Mouse (Mus musculus) C2C12 (cell line): Measurements from ENCODE around the gene Evi2. TPM values are rescaled to one million over a fixed set of nuclear protein-coding genes. Genes with fewer than 3 reads are reported as not detected.

Experiments used
- H3K27me3 ChIP-seq: one replicate; pipeline ENCODE4 v1.6.1; 2011; ENCODE audit not compliant: control insufficient read depth, insufficient read depth, insufficient read length
- H3K36me3 ChIP-seq: one replicate; pipeline ENCODE4 v1.6.1; 2011; ENCODE audit not compliant: control insufficient read depth, insufficient read depth
- H3K4me3 ChIP-seq: one replicate; pipeline ENCODE4 v1.5.1; 2011; ENCODE audit warnings: mild to moderate bottlenecking, control low read depth; ENCODE audit not compliant: poor library complexity, insufficient read depth, severe bottlenecking
- H3K79me2 ChIP-seq: one replicate; pipeline ENCODE4 v1.6.1; 2011; ENCODE audit not compliant: control insufficient read depth, insufficient read depth
- H3K79me3 ChIP-seq: one replicate; pipeline ENCODE4 v1.6.1; 2011; ENCODE audit warnings: low read depth, control low read depth
- H3ac ChIP-seq: one replicate; pipeline ENCODE3; 2011; ENCODE audit warnings: low read depth; ENCODE audit not compliant: control insufficient read depth, insufficient read length
- CEBPB ChIP-seq: IDR thresholded peaks from one replicate; pipeline ENCODE4 v1.6.1; 2011; ENCODE audit warnings: low read depth, mild to moderate bottlenecking, control low read depth, moderate library complexity
- CTCF ChIP-seq: IDR thresholded peaks from one replicate; pipeline ENCODE4 v1.5.1; 2011; ENCODE audit not compliant: control insufficient read depth, insufficient read depth, insufficient read length
- FOSL1 ChIP-seq: IDR thresholded peaks from one replicate; pipeline ENCODE4 v1.8.0; 2011; ENCODE audit warnings: mild to moderate bottlenecking, low read length; ENCODE audit not compliant: poor library complexity, insufficient read depth, severe bottlenecking
- MAX ChIP-seq: IDR thresholded peaks from one replicate; pipeline ENCODE4 v1.6.1; 2011; ENCODE audit warnings: mild to moderate bottlenecking, control low read depth
- MYOD1 ChIP-seq: IDR thresholded peaks from one replicate; pipeline ENCODE4 v1.6.1; 2011; ENCODE audit warnings: low read depth; ENCODE audit not compliant: control insufficient read depth, insufficient read length
- MYOG ChIP-seq: IDR thresholded peaks from one replicate; pipeline ENCODE4 v1.6.1; 2011; ENCODE audit not compliant: control insufficient read depth, insufficient read length; ENCODE audit errors: extremely low read depth
- USF1 ChIP-seq: IDR thresholded peaks from one replicate; pipeline ENCODE4 v1.6.1; 2011; ENCODE audit warnings: low read depth, mild to moderate bottlenecking, control low read depth, moderate library complexity
- polyA plus RNA-seq: library from polyadenylated mRNA; unstranded; fragments of >200 nt; fragmentation: generic; extraction: Trizol; gene quantifications from one replicate; pipeline ENCODE4 v1.2.1, GENCODE M21; 2012; ENCODE audit warnings: missing spikeins

Gene Evi2
- polyA plus RNA-seq, 1 experiment: 0.07 TPM

DNA sequence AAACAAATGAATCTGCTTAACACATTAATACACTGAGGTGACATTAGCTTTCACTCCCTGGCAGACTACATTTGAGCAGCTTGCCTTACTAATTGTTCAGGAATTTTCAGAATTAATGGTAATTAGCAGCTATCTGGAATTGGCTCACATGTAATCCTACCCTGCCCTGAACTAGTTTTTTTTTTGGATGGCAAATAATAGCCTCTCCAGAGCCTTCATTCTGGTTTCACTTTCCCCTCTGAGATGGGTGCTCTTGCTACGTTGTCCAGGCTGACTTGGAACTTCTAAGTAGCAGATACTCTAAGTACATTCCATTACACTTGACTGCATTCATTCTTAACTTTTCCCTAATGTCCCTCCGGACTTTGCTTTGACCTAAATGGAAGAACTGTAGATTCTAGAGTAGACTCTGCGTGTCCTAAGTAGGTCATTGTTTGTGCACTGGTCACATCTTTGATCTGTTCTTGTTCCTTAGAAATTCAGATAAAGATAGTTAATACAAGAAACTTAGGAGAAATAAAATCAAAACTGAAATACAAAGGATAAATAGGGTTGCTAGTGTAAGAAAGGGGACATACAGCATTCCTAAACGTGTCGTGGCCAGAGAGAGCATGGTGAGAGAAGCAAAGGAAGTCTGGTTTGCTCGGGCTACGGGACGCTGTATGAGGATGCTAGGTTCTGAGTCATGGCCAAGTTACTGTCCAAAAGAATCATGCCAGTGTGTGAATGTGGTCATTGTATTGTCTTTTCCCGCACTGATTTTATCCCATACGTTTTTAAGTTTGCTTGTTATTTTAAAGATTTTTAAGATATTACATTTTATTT is 35.2 kb downstream of the Evi2 start:
- Histone ChIP-seq H3K79me3 (no peaks in the 10 kb centered on the region), H3K27me3 (no peaks in the 10 kb centered on the region), H3K79me2 (no peaks in the 10 kb centered on the region), H3ac (peak overlapping the region; percentile 33), H3K4me3 (no peak overlapping the region), H3K36me3 (peaks cover 13% of the 10 kb centered on the region)
- TF ChIP-seq USF1: no peak
- peak; percentile 42 for TF ChIP-seq MAX

DNA sequence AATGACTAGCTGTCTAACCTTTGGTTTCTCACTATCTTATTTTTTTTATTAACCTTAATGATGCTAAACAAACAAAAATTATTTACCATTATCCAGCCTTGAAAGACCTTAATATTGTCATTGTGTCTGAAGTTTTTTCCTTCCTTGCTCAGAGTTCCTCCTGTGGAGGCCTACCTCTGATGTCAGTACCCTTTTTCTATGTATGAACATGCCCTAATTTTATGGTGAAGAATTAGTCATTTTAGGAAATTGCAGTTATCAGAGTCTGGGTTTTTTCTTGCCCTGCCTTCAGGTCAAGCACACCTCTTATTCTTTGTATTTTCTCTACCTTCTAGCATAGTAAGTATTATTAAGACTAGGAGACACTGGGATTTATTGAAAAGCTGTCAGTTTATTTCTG is 45.7 kb downstream of the Evi2 start:
- Histone ChIP-seq H3K79me2 (no peaks in the 10 kb centered on the region), H3K4me3 (no peak overlapping the region), H3ac (no peak overlapping the region), H3K79me3 (no peaks in the 10 kb centered on the region), H3K36me3 (peaks cover 41% of the 10 kb centered on the region), H3K27me3 (no peaks in the 10 kb centered on the region)
- TF ChIP-seq USF1: no peak
- TF ChIP-seq MYOD1: no peak
- no peak for TF ChIP-seq MYOG
- TF ChIP-seq MAX: no peak
- TF ChIP-seq FOSL1: no peak
- no peak for TF ChIP-seq CEBPB
- TF ChIP-seq CTCF: no peak

DNA sequence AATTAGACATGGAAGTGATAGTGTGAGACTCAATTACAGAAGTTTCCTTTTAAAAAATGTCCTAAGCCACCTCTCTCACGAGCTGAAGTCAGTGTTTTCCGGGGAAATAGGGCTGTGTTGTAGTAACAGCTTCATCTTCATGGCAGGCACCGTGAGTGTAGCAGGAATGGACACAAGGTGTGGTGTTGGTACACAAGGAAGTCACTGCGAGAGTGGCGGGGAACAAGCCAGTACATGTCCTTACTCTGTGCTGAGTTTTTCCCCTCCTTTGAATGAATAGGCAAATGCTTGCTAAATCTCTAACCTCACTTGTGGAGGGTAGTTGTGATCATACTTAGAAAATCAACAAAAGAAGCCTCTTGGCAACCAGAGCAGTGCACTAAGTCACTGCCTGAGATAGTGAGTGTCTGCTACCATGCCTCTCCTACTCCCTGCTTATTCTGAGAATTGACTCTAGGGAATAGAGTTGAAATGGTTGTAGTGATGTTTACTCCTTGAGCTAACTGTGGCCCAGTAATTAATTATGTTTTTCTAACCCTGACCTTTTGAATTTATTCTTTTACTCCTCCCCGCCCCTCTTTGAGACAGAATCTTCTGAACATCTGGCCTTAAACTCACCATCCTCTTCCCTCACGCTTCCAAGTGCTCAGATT is 46.4 kb downstream of the Evi2 start:
- Histone ChIP-seq H3K36me3 (peaks cover 45% of the 10 kb centered on the region), H3K4me3 (no peak overlapping the region), H3K27me3 (no peaks in the 10 kb centered on the region), H3K79me3 (no peaks in the 10 kb centered on the region), H3ac (no peak overlapping the region), H3K79me2 (no peaks in the 10 kb centered on the region)
- no peak for TF ChIP-seq MYOG
- TF ChIP-seq CTCF: no peak
- TF ChIP-seq MYOD1: no peak
- TF ChIP-seq MAX: no peak
- no peak for TF ChIP-seq FOSL1
- TF ChIP-seq USF1: no peak
- no peak for TF ChIP-seq CEBPB

DNA sequence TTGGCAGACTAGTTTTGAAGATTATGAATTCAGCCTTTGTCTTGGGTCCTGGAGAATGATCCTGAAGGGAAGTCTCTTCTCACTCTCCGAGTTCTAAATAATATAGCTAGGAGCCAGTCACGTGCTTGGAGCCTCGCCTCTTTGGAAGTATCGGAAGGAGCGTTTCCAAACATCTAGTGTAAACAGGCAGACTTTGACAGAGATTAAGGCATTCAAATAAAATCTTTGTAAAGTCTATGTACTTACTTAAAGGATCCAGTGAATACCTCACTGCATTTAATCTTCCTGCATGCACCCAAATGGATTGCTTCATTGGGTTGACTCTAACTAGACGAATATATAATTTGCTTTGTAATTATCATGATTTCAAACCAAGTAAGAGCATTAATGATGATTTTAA is 47.0 kb downstream of the Evi2 start:
- no peaks in the 10 kb centered on the region for H3K79me2 ChIP-seq
- no peak overlapping the region for H3K4me3 ChIP-seq
- no peak overlapping the region for H3ac ChIP-seq
- H3K36me3 ChIP-seq: peaks cover 47% of the 10 kb centered on the region
- TF ChIP-seq CTCF (no peak), CEBPB (no peak), MYOG (no peak), MYOD1 (no peak), USF1 (no peak), FOSL1 (no peak), MAX (no peak)
- H3K27me3 ChIP-seq: no peaks in the 10 kb centered on the region
- no peaks in the 10 kb centered on the region for H3K79me3 ChIP-seq

DNA sequence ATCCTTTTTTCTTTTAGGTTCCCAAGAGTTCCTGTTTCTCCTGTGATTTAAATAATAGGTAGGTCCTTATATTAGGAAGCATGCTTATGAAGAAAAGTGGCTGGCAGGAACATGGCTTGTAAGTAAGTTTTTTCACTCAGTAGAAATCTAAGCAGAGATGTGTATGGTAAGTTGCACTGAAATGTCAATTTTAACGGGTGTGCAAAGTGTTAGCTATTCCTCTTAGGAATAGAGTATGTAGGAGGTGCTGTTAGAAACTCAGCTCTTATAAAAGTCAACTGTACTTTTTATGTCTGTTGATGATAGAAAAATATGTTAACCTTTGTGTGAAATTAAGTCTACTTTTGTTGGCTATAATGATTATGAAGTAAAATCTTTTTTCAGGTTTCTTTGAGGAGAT is 62.3 kb downstream of the Evi2 start:
- no peak for TF ChIP-seq MYOG
- TF ChIP-seq CTCF: no peak
- no peak for TF ChIP-seq MAX
- TF ChIP-seq USF1: no peak
- TF ChIP-seq MYOD1: no peak
- TF ChIP-seq FOSL1: no peak
- no peak for TF ChIP-seq CEBPB
- H3K79me3 ChIP-seq: no peaks in the 10 kb centered on the region
- H3K36me3 ChIP-seq: peaks cover 60% of the 10 kb centered on the region
- H3K79me2 ChIP-seq: no peaks in the 10 kb centered on the region
- H3K4me3 ChIP-seq: no peak overlapping the region
- H3ac ChIP-seq: no peak overlapping the region
- no peaks in the 10 kb centered on the region for H3K27me3 ChIP-seq

Other genes with a start within 250 kb of the Evi2 start
- not detected for gene Gm9964, start 233.7 kb downstream of the Evi2 start, polyA plus RNA-seq
- 8.0 TPM for gene Nf1, start 190.9 kb downstream of the Evi2 start, polyA plus RNA-seq
- 0.16 TPM for gene Omg, start 26.5 kb downstream of the Evi2 start, polyA plus RNA-seq
- 0.30 TPM for gene Evi2b, start 6.8 kb downstream of the Evi2 start, polyA plus RNA-seq
- 12.9 TPM for gene Evi2a, start within 50 bp of the Evi2 start, polyA plus RNA-seq
- 0.11 TPM for gene Rab11fip4, start 60.6 kb upstream of the Evi2 start, polyA plus RNA-seq